Mouse (Mus musculus) MEL (cell line): ENCODE results near the gene Plekho1.

Experiments
- CHD2 ChIP-seq: IDR thresholded peaks from 2 replicates; pipeline ENCODE4 v1.6.1; 2011; ENCODE audit warnings: low read length, improper control_type of control experiment
- CTCF ChIP-seq, 3 experiments: IDR thresholded peaks in 2 of 3; conservative IDR thresholded peaks in 1 of 3; 2 replicates each; pipeline ENCODE4 v1.5.1; 2011 to 2012; ENCODE audit warnings: low read length in 3 of 3, low read depth in 2 of 3, mild to moderate bottlenecking in 2 of 3, improper control_type of control experiment in 1 of 3, inconsistent platforms in 1 of 3, mixed read lengths in 1 of 3, moderate library complexity in 1 of 3; ENCODE audit not compliant: control insufficient read depth in 1 of 3, insufficient read depth in 1 of 3, poor library complexity in 1 of 3, severe bottlenecking in 1 of 3
- TAL1 ChIP-seq: IDR thresholded peaks from 2 replicates; pipeline ENCODE4 v1.6.1; 2012; ENCODE audit warnings: mild to moderate bottlenecking, inconsistent platforms, low read length, moderate library complexity, mixed read lengths
- TCF12 ChIP-seq: IDR thresholded peaks from 2 replicates; pipeline ENCODE4 v1.6.1; 2014; ENCODE audit warnings: low read depth, mild to moderate bottlenecking, inconsistent platforms, low read length, improper control_type of control experiment, moderate library complexity
- ZC3H11A ChIP-seq: IDR thresholded peaks from 2 replicates; pipeline ENCODE4 v1.6.1; 2012; ENCODE audit warnings: low read depth, mild to moderate bottlenecking, inconsistent platforms, low read length, improper control_type of control experiment
- ZNF384 ChIP-seq: IDR thresholded peaks from 2 replicates; pipeline ENCODE4 v1.6.1; 2012; ENCODE audit warnings: low read depth, mild to moderate bottlenecking, inconsistent platforms, low read length, improper control_type of control experiment

DNA sequence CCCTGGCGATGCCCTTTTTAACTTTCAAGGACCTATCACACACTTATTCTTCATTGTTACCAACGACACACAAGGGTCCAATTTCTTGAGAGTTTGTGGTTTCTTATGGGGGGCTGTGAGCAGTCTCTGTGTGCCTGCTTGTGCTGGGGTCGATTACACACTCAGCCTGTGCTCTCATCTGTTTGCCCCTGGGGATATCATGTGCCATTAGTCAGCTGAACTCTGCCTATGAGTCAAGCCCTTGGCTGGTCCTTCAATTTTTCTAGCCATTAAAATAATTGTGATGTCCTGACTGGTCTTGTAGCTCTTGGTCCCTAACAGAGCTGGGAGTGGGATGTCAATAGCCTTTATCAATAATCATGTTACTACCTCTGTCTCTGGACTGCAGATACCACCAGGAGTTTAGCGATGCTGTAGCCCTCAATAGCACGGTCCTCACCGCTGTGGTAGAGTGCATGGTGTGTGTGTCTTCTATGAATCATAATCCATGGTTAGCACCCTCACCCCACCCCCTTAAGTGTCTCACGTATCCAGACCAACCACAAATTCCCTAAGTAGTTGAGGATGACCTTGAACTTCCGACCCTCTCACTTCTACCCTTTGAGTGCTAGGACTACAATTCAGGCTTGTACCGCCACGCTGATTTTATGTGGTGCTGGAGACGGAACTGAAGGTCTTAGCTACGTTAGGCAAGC, 15.4 kb downstream of the Plekho1 start:
- no peak for TF ChIP-seq TAL1
- TF ChIP-seq CHD2, result no peak
- no peak for TF ChIP-seq CTCF (IDR thresholded peaks at IDR 0.05 in 2 of 3, conservative IDR thresholded peaks at IDR 0.05 in 1 of 3; ENCODE audit: control insufficient read depth in 1 of 3, insufficient read depth in 1 of 3, low read depth in 2 of 3, low read length in 3 of 3, poor library complexity in 1 of 3, severe bottlenecking in 1 of 3)
- TF ChIP-seq ZNF384, result no peak
- TF ChIP-seq ZC3H11A, result no peak
- TF ChIP-seq TCF12, result no peak
